Mouse (Mus musculus) embryonic fibroblast, embryonic 13.5 days (primary cell): Measurements from ENCODE around the gene Tmx1. TPM values are rescaled to one million over a fixed set of nuclear protein-coding genes. Genes with fewer than 3 reads are reported as not detected.

ENCODE experiments used
- H3K27ac ChIP-seq: 2 replicates; pipeline ENCODE4 v1.5.1; 2012; ENCODE audit warnings: low read length, control low read depth, inconsistent platforms; ENCODE audit not compliant: insufficient read depth
- H3K4me1 ChIP-seq: 2 replicates; pipeline ENCODE4 v1.6.1; 2011; ENCODE audit warnings: low read length; ENCODE audit not compliant: control insufficient read depth, insufficient read depth
- H3K4me3 ChIP-seq: 2 replicates; pipeline ENCODE4 v1.5.1; 2011; ENCODE audit warnings: mild to moderate bottlenecking, control low read depth, low read length; ENCODE audit not compliant: insufficient read depth
- CTCF ChIP-seq: IDR thresholded peaks from 2 replicates; pipeline ENCODE4 v1.5.1; 2011; ENCODE audit warnings: mild to moderate bottlenecking, control low read depth, low read length, moderate library complexity, borderline replicate concordance; ENCODE audit not compliant: insufficient read depth
- POLR2A ChIP-seq: IDR thresholded peaks from 2 replicates; pipeline ENCODE4 v1.6.1; 2011; ENCODE audit warnings: low read depth, mild to moderate bottlenecking, control low read depth, low read length, moderate library complexity
- polyA plus RNA-seq: library from polyadenylated mRNA; stranded (reverse); fragments of >200 nt; gene quantifications from 2 replicates; pipeline ENCODE4 v1.2.4, GENCODE M21; 2011; ENCODE audit warnings: low read depth; ENCODE audit not compliant: missing spikeins, insufficient read length

Tmx1 gene
- polyA plus RNA-seq, 1 experiment = 89.2 TPM

GRCm38 (mm10) chr12:70477593-70478287, 24.8 kb downstream of the Tmx1 start:
- H3K4me1 ChIP-seq = no peaks in the 10 kb centered on the region
- H3K4me3 ChIP-seq = no peak overlapping the region
- TF ChIP-seq CTCF (no peak), POLR2A (no peak)
- no peak overlapping the region for H3K27ac ChIP-seq

DNA sequence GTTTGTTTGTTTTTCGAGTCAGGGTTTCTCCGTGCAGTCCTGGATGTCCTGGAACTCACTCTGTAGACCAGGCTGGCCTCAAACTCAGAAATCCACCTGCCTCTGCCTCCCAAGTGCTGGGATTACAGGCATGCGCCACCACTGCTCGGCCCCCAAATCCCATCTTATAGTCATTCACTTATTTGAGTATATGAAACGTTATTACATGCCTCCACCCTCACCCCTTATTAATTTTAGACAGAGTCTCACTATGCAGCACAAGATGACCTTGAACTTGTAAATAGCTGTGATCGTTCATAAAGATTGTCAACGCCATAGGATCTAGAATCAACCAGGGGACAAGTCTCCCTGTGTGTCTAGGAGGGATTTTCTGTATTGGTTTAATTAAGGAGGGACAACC, 33.1 kb downstream of the Tmx1 start:
- no peaks in the 10 kb centered on the region for H3K4me1 ChIP-seq
- H3K27ac ChIP-seq = no peak overlapping the region
- no peak overlapping the region for H3K4me3 ChIP-seq
- TF ChIP-seq CTCF = no peak
- no peak for TF ChIP-seq POLR2A

DNA sequence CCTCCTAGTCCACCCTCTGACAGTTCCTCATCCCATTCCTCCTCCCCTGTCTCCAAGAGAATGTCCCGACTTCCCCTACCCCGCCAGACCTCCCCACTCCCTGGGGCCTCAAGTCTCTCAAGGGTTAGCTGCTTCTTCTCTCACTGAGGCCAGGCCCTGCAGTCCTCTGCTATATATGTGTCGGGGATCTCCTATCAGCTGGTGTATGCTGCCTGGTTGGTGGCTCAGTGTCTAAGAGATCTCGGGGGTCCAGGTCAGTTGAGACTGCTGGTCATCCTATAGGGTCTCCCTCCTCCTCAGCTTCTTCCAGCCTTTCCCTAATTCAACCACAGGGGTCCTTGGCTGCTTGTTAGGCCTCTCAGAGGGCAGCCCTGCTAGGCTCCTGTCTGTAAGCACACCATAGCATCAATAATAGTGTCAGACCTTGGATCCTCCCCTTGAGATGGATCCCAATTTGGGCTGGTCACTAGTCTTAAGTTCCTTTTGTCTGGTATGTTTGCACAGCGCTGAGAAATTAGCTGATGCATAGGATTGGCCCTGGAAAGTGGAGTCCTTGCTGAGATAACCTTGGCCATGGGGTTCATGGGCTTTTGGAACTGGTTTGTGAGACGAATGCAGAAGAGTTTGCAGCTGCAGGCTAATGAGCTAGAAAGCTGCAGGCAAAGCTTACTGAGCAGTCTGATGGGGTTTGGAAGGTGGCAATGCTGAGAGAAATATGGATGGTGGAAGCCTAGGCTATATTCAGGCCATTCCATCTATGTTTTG, 34.0 kb downstream of the Tmx1 start:
- TF ChIP-seq CTCF (no peak), POLR2A (no peak)
- H3K27ac ChIP-seq = no peak overlapping the region
- H3K4me3 ChIP-seq = no peak overlapping the region
- no peaks in the 10 kb centered on the region for H3K4me1 ChIP-seq

- no peak overlapping the region for H3K4me3 ChIP-seq
- no peaks in the 10 kb centered on the region for H3K4me1 ChIP-seq
- no peak overlapping the region for H3K27ac ChIP-seq
- TF ChIP-seq POLR2A (no peak), CTCF (no peak)
Measured at GRCm38 (mm10) chr12:70492441-70492840, 39.5 kb downstream of the Tmx1 start.

- Histone ChIP-seq H3K4me3 (no peak overlapping the region), H3K4me1 (no peaks in the 10 kb centered on the region), H3K27ac (peak overlapping the region; percentile 56; the same call in 1 of the 2 replicates)
- TF ChIP-seq CTCF (no peak), POLR2A (no peak)
Measured at GRCm38 (mm10) chr12:70494494-70495281, 41.8 kb downstream of the Tmx1 start.

DNA sequence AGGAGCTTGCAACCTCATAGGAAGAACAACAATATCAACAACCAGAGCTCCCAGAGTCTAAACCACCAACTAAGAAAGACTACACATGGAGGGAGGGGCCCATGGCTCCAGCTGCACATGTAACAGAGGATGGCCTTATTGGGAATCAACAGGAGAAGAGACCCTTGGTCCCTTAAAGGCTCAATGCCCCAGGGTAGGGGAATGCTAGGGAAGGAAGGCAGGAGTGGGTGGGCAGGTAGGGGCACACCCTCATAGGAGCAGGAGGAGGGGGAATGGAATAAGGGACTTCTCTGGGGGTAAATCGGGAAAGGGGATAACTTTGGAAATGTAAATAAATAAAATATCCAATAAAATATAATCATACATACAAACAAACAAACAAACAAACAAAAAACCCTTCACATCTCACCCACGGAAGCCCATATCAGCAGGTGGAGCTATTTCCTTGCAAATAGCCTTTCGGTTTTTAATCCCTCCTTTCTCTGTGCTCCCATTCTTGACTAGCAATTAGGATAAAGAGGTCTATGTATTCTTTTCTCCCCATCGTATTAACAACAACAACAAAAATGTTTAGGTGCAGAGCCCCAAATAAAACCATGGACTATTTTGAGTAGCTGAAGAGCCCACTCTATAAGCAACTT, 42.5 kb downstream of the Tmx1 start:
- Histone ChIP-seq H3K4me3 (no peak overlapping the region), H3K27ac (peak overlapping the region; percentile 56; the same call in 1 of the 2 replicates), H3K4me1 (no peaks in the 10 kb centered on the region)
- TF ChIP-seq POLR2A (no peak), CTCF (no peak)

GRCm38 (mm10) chr12:70498091-70498490, 45.2 kb downstream of the Tmx1 start:
- no peaks in the 10 kb centered on the region for H3K4me1 ChIP-seq
- H3K27ac ChIP-seq = no peak overlapping the region
- no peak for TF ChIP-seq POLR2A
- no peak for TF ChIP-seq CTCF
- H3K4me3 ChIP-seq = no peak overlapping the region

DNA sequence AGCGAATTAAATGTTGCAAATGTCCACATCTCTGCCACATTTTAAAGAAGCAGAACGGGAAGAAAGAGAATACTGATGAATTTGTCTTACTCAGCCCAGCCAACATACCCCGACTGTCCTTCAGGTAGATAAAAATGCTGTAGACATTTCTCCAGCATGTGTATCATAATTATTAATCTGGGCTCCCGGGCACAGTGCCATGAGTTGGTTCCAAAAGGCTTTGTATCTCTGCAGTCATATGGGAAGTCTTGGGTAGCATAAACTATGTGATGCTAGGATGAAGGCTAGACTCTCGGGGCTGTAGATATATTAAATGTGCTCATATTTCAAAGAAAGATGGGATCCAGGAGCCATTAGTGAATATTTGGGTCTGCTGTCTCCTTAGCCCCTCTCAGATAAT, 53.1 kb downstream of the Tmx1 start:
- TF ChIP-seq POLR2A = no peak
- TF ChIP-seq CTCF = no peak
- Histone ChIP-seq H3K4me3 (no peak overlapping the region), H3K27ac (no peak overlapping the region), H3K4me1 (no peaks in the 10 kb centered on the region)

DNA sequence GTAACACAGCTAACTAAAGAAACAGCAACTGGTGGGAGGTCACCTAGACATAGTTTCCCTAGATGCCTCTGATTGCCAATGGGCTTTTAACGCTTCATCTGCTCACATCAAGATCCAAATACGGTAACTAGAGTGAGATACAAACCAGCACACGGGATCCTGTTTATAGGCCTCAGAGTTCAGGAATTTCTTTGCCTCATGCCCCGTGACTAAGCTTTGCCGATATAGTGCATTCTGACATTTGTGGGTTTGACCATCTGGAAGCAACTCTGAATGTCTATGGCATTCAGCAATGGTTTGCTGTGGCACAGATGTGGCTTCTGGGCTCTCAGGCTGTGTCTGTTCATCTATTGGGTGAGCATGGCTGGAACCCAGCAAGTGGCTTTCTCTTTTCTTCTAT, 59.1 kb downstream of the Tmx1 start:
- no peak for TF ChIP-seq CTCF
- Histone ChIP-seq H3K27ac (peak overlapping the region; percentile 90), H3K4me3 (no peak overlapping the region), H3K4me1 (no peaks in the 10 kb centered on the region)

DNA sequence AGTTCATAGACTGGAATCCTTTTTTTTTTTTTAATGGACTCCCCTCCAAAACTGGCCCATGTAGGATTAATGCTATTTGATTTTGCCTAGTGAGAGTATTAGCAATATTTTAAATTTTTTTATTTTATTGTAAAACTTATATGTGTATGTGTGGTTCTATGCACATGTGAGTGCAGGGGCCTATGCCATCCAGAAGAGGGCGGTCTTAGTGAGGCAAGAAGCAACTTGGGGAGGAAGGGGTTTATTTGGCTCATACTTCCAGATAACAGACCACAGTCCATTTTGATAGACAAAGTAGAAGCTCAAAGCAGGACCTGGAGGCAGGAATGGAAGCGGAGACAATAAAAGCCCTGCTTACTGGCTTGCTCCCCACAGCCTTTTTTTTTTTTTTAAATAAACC, 59.5 kb downstream of the Tmx1 start:
- Histone ChIP-seq H3K4me1 (no peaks in the 10 kb centered on the region), H3K4me3 (no peak overlapping the region), H3K27ac (peak overlapping the region; percentile 69)
- TF ChIP-seq CTCF = no peak; the same call in 1 of the 2 replicates
- TF ChIP-seq POLR2A = no peak

Other genes starting within 250 kb of the Tmx1 start
- gene Pygl, start 221.6 kb upstream of the Tmx1 start, polyA plus RNA-seq = 4.8 and 6.6 TPM in 2 replicates
- 0.47 and 0.74 TPM in 2 replicates for gene Trim9, start 105.5 kb upstream of the Tmx1 start, polyA plus RNA-seq